Mouse (Mus musculus) layer of hippocampus, postnatal 36 days (tissue): ENCODE data around the gene Chaf1a. TPM values are rescaled to one million over a fixed set of nuclear protein-coding genes. Genes with fewer than 3 reads are reported as not detected.

ENCODE experiments used
- DNase-seq, 2 experiments: peaks; one replicate each; pipeline ENCODE4 v3.0.0; 2022
- total RNA-seq, 2 experiments: library from RNA; stranded (reverse); gene quantifications; 2 replicates each; pipeline ENCODE4 v1.2.3; 2021

The Chaf1a gene
- total RNA-seq, 2 experiments from 2014 or later, result 2.5 to 3.6 TPM

DNA sequence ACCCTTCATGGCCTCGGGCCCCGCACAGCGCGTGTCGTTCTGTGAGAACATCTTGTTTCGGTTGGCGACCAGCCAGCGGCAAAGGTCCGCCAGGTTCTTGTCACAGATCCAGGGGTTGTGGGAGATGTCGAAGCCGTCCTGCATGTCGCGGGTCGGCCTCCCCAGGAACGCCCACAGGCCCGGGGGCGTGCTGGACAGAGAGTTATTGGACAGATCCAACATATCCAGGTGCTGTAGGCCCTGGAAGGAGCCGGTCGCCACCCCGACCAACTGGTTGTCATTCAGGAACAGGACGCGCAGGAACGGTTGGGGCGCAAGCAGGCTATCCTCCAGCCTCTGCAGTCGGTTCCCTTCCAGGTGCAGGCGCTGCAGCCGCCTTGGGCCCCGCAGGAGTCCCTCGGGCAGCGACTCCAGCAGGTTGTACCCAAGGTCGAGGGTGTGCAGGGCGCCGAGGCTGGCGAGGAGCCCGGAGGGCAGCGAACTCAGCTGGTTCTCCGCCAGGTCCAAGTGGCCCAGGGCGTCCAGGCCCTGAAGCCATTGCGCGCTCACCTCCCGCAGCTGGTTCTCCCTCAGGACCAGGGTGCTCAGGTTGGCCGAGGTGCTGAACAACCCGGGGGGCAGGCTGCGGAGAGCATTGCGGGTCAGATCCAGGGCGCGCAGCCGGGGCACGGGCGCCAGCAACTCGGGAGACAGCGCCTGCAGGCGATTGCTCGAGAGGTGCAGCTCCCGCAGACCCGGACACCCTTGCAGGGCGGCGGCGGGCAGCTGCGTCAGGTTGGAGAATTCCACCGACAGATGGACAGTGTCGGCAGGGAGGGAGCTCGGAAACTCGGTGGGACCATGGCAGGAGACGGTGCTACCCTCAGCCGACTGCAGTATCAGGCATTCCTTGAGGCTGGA lies 80.0 kb downstream of the Chaf1a start:
- no peak for DNase-seq

DNA sequence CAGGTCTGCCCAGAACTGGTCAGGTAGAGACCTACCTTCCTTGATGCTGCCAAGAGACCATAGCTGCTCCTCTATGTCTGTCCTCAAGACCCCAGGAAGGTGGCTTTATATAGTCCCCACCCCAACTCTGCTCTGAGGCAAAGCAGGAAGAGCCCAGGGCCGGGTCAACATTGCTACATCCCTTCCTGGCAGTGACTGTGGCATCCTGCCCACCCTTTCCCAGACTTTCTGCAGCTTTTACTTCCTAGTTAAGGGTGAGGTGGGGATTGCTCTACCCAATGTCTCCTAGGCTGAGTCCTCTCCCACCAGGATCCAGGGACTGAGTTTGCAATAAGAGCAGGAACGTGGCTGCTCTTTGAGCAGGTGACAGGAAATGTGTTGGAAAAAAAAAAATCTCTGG lies 81.6 kb downstream of the Chaf1a start, which contains the start of gene Lrg1:
Gene Lrg1, minus strand, starts transcription at position 176 of the 400 bp plus-strand sequence.
- no peak for DNase-seq

Other genes with a start within 250 kb of the Chaf1a start
- gene Zfp119a, start 161.5 kb upstream of the Chaf1a start, total RNA-seq, result 1 to 10 TPM; 6.0 to 6.5 TPM
- gene Zfp959, start 148.3 kb upstream of the Chaf1a start, total RNA-seq, result 1 to 10 TPM; 8.7 to 9.3 TPM
- 1 to 10 TPM; 3.4 to 5.4 TPM for gene Zfp119b, start 90.9 kb upstream of the Chaf1a start, total RNA-seq
- 1 to 10 TPM; 1.1 to 1.2 TPM for gene Ebi3, start 87.8 kb upstream of the Chaf1a start, total RNA-seq
- 10 to 100 TPM; 17.4 to 20.5 TPM for gene Yju2, start 81.3 kb upstream of the Chaf1a start, total RNA-seq
- gene Shd, start 70.0 kb upstream of the Chaf1a start, total RNA-seq, result 10 to 100 TPM; 24.4 to 26.8 TPM
- 10 to 100 TPM; 70.1 to 75.8 TPM for gene Fsd1, start 53.9 kb upstream of the Chaf1a start, total RNA-seq
- gene Stap2, start 34.9 kb upstream of the Chaf1a start, total RNA-seq, result 1 to 10 TPM; 2.1 TPM
- 100 to 1,000 TPM in 1 of 2 experiments, 10 to 100 TPM in 1; 95.5 to 102 TPM for gene Mpnd, start 34.7 kb upstream of the Chaf1a start, total RNA-seq
- gene Sh3gl1, start 3.8 kb upstream of the Chaf1a start, total RNA-seq, result 10 to 100 TPM; 61.5 to 69.6 TPM
- 10 to 100 TPM; 84.6 to 87.3 TPM for gene Ubxn6, start 34.6 kb downstream of the Chaf1a start, total RNA-seq
- gene Hdgfl2, start 39.2 kb downstream of the Chaf1a start, total RNA-seq, result 100 to 1,000 TPM; 115 to 121 TPM
- 1 to 10 TPM; 1.4 to 6.8 TPM for gene Plin4, start 69.4 kb downstream of the Chaf1a start, total RNA-seq
- under 1 TPM; 0.40 to 0.63 TPM for gene Plin5, start 77.2 kb downstream of the Chaf1a start, total RNA-seq
- gene Lrg1, start 81.6 kb downstream of the Chaf1a start, total RNA-seq, result 1 to 10 TPM in 1 of 2 experiments, under 1 TPM in 1; 0.40 to 1.7 TPM
- gene Sema6b, start 99.9 kb downstream of the Chaf1a start, total RNA-seq, result 100 to 1,000 TPM; 129 to 138 TPM
- 1 to 10 TPM; 5.3 to 7.3 TPM for gene Tnfaip8l1, start 122.0 kb downstream of the Chaf1a start, total RNA-seq
- gene Mydgf, start 143.5 kb downstream of the Chaf1a start, total RNA-seq, result 10 to 100 TPM; 40.9 to 44.0 TPM
- gene Dpp9, start 178.5 kb downstream of the Chaf1a start, total RNA-seq, result 10 to 100 TPM; 68.2 to 70.9 TPM
- gene Fem1a, start 216.4 kb downstream of the Chaf1a start, total RNA-seq, result 10 to 100 TPM; 34.3 to 35.7 TPM
- 1 to 10 TPM; 6.1 to 6.7 TPM for gene Ticam1, start 236.3 kb downstream of the Chaf1a start, total RNA-seq